In genomic region chr14:111681773-111682172, GRCm38 (mm10) we compare ENCODE assay signal across 8 mouse cellular contexts. TPM values are rescaled to one million over a fixed set of nuclear protein-coding genes. Genes with fewer than 3 reads are reported as not detected.
DNase-seq lines count a peak whose midpoint lies in the region; ATAC-seq and TF ChIP-seq lines count a peak whose summit lies in the region.

No protein-coding gene starts in this region.

- no peak for TF ChIP-seq CTCF in thymus, adult 2 months (IDR thresholded peaks at IDR 0.05; ENCODE audit: borderline replicate concordance, control insufficient read depth, extremely low read depth, insufficient read depth, low read length, poor library complexity)

- H3K4me3 ChIP-seq in embryonic facial prominence, embryonic 14.5 days (ENCODE audit: low read depth, low read length), result peak overlapping the region; percentile 60
- H3K4me3 ChIP-seq in intestine, embryonic 15.5 days (replicated peaks), result peak overlapping the region; percentile 46
- peak overlapping the region; percentile 44 for H3K4me3 ChIP-seq in neural tube, embryonic 12.5 days
- H3K4me3 ChIP-seq in thymus, adult 2 months (ENCODE audit: control insufficient read depth, insufficient read depth, low read length), result no peak overlapping the region

- intact Hi-C loops in left cerebral cortex, postnatal 36 days (cut with DNase I), result no loop called here
- intact Hi-C loops in left cerebral cortex, postnatal 10 days (cut with DNase I), result no loop called here

- no peak for TF ChIP-seq POLR2A in thymus, adult 2 months (IDR thresholded peaks at IDR 0.05; ENCODE audit: control insufficient read depth, extremely low read depth, insufficient read depth, low read length, poor library complexity)

- peaks cover 26% of the 10 kb centered on the region for H3K27me3 ChIP-seq in embryonic facial prominence, embryonic 14.5 days (replicated peaks; ENCODE audit: control insufficient read depth, insufficient read depth, low read length)
- H3K27me3 ChIP-seq in intestine, embryonic 15.5 days (replicated peaks), result peaks cover 25% of the 10 kb centered on the region
- no peaks in the 10 kb centered on the region for H3K27me3 ChIP-seq in neural tube, embryonic 12.5 days (replicated peaks)
- H3K27me3 ChIP-seq in thymus, adult 2 months (ENCODE audit: control insufficient read depth, insufficient read depth, low read length), result no peaks in the 10 kb centered on the region; the same call in 1 of the 2 replicates

- peak overlapping the region; percentile 96 for H3K4me2 ChIP-seq in embryonic facial prominence, embryonic 14.5 days (ENCODE audit: low read depth, low read length)
- peak overlapping the region; percentile 96 for H3K4me2 ChIP-seq in intestine, embryonic 15.5 days (replicated peaks)
- H3K4me2 ChIP-seq in neural tube, embryonic 12.5 days (replicated peaks), result peak overlapping the region; percentile 88

- no peak overlapping the region for H3K27ac ChIP-seq in embryonic facial prominence, embryonic 14.5 days (replicated peaks; ENCODE audit: low read depth, low read length)
- H3K27ac ChIP-seq in intestine, embryonic 15.5 days, result no peak overlapping the region
- no peak overlapping the region for H3K27ac ChIP-seq in neural tube, embryonic 12.5 days
- no peak overlapping the region for H3K27ac ChIP-seq in thymus, adult 2 months (ENCODE audit: control insufficient read depth, insufficient read depth, low read length)

- H3K36me3 ChIP-seq in embryonic facial prominence, embryonic 14.5 days (ENCODE audit: control insufficient read depth, insufficient read depth, low read length), result no peaks in the 10 kb centered on the region
- no peaks in the 10 kb centered on the region for H3K36me3 ChIP-seq in intestine, embryonic 15.5 days
- 0 out of 2 replicates have a peak, but pooled peaks cover 7% of the 10 kb centered on the region for H3K36me3 ChIP-seq in neural tube, embryonic 12.5 days
- no peaks in the 10 kb centered on the region for H3K36me3 ChIP-seq in thymus, adult 2 months (ENCODE audit: control insufficient read depth, insufficient read depth, low read length)

- peak; percentile 29 to 30 for DNase-seq in left cerebral cortex, postnatal 36 days (ENCODE audit: low spot score in 2 of 2)
- no peak for DNase-seq in left cerebral cortex, postnatal 10 days (ENCODE audit: extremely low spot score in 1 of 2, low spot score in 2 of 2)
- peak; percentile 7 for DNase-seq in embryonic facial prominence, embryonic 14.5 days (ENCODE audit: low spot score)
- DNase-seq in thymus, adult 2 months, result no peak
- DNase-seq in adrenal gland, adult 18-20 months (ENCODE audit: low spot score in 2 of 2), result no peak
- no peak for DNase-seq in left cerebral cortex, adult 8-10 months (ENCODE audit: low spot score in 2 of 2)

- 4% methylated on average over 13 of the region's 13 CpGs for WGBS in embryonic facial prominence, embryonic 14.5 days
- 7% methylated on average over 13 of the region's 13 CpGs for WGBS in intestine, embryonic 15.5 days
- 12% methylated on average over 13 of the region's 13 CpGs for WGBS in neural tube, embryonic 12.5 days
- 4% methylated on average over 13 of the region's 13 CpGs for WGBS in thymus, adult 2 months

- peak overlapping the region; percentile 65 for H3K9ac ChIP-seq in embryonic facial prominence, embryonic 14.5 days (ENCODE audit: low read depth, low read length)
- H3K9ac ChIP-seq in intestine, embryonic 15.5 days, result peak overlapping the region; percentile 36; the same call in 1 of the 2 replicates
- peak overlapping the region; percentile 51; the same call in 1 of the 2 replicates for H3K9ac ChIP-seq in neural tube, embryonic 12.5 days

- H3K4me1 ChIP-seq in embryonic facial prominence, embryonic 14.5 days (ENCODE audit: control insufficient read depth, insufficient read depth, low read length), result no peaks in the 10 kb centered on the region
- peaks cover 10% of the 10 kb centered on the region; the same call in 1 of the 2 replicates for H3K4me1 ChIP-seq in intestine, embryonic 15.5 days (replicated peaks)
- peaks cover 30% of the 10 kb centered on the region for H3K4me1 ChIP-seq in neural tube, embryonic 12.5 days
- H3K4me1 ChIP-seq in thymus, adult 2 months (replicated peaks; ENCODE audit: control insufficient read depth, insufficient read depth, low read length), result no peaks in the 10 kb centered on the region

- ATAC-seq in embryonic facial prominence, embryonic 14.5 days (ENCODE audit: low read depth), result no peak
- no peak for ATAC-seq in intestine, embryonic 15.5 days
- no peak for ATAC-seq in neural tube, embryonic 12.5 days (ENCODE audit: low FRiP score, low read depth)

- no peaks in the 10 kb centered on the region for H3K9me3 ChIP-seq in embryonic facial prominence, embryonic 14.5 days (ENCODE audit: control insufficient read depth, low read length)
- no peaks in the 10 kb centered on the region for H3K9me3 ChIP-seq in intestine, embryonic 15.5 days
- no peaks in the 10 kb centered on the region for H3K9me3 ChIP-seq in neural tube, embryonic 12.5 days

RNA-seq across cellular contexts. Expression of gene Slitrk5, which starts 6.9 kb away (rescaled TPM):
- 10 to 100 TPM; 82.8 to 83.8 TPM for total RNA-seq in left cerebral cortex, postnatal 36 days (2021)
- total RNA-seq in left cerebral cortex, postnatal 10 days (2021), result 10 to 100 TPM; 78.5 to 88.8 TPM
- polyA plus RNA-seq in embryonic facial prominence, embryonic 14.5 days (2014; fragmentation: Nextera tagmentation; extraction: Ambion mirVana), result 3.7 and 5.0 TPM in 2 replicates
- polyA plus RNA-seq in intestine, embryonic 15.5 days (2015; fragmentation: Nextera tagmentation; extraction: Ambion mirVana), result 2.7 and 3.4 TPM in 2 replicates
- polyA plus RNA-seq in neural tube, embryonic 12.5 days (2016; fragmentation: Nextera tagmentation; extraction: Ambion mirVana), result 24.1 and 25.5 TPM in 2 replicates
- polyA plus RNA-seq in thymus, adult 2 months (2012; rRNA removed), result 0.27 and 0.44 TPM in 2 replicates
- total RNA-seq in adrenal gland, adult 18-20 months (2021), result under 1 TPM; 0.32 to 0.36 TPM
- 10 to 100 TPM; 63.3 to 77.0 (median 68.0) TPM for total RNA-seq in left cerebral cortex, adult 8-10 months (2022)

Comparison
In these comparisons a context has a peak if more than half of its experiments do, and no peak if none do; other contexts are left out.
1. DNase-seq: peak in left cerebral cortex, postnatal 36 days (2 of 2) and embryonic facial prominence, embryonic 14.5 days (single experiment); none in left cerebral cortex, postnatal 10 days (0 of 2), thymus, adult 2 months (single experiment), adrenal gland, adult 18-20 months (0 of 2) and left cerebral cortex, adult 8-10 months (0 of 2).
2. RNA of gene Slitrk5, which starts 6.9 kb away (total RNA-seq): 78.5 to 88.8 TPM in left cerebral cortex, postnatal 10 days, 82.8 to 83.8 TPM in left cerebral cortex, postnatal 36 days and 63.3 to 77.0 TPM in left cerebral cortex, adult 8-10 months; 0.32 to 0.36 TPM in adrenal gland, adult 18-20 months; every median in the first group is over 10 times any median in the second.
3. Peak in every context shown above with its lines, with median percentiles within 50 percentile points of each other: H3K4me2 ChIP-seq and H3K9ac ChIP-seq.